Mouse (Mus musculus) urinary bladder, postnatal 25 days (tissue): ENCODE measurements around the gene Ccsap.

Experiments
- DNase-seq: peaks from one replicate; pipeline ENCODE4 v3.0.0; 2022; ENCODE audit warnings: low spot score

Gene Ccsap

GRCm38 (mm10) chr8:123859648-123860259 is at the start of gene Ccsap:
Gene Ccsap, minus strand, starts transcription at chr8:123860209.
- DNase-seq: peak; percentile 37

GRCm38 (mm10) chr8:123907604-123908003 is 47.6 kb upstream of the Ccsap start:
- DNase-seq: no peak

- no peak for DNase-seq
Measured at GRCm38 (mm10) chr8:123902653-123903052, 42.6 kb upstream of the Ccsap start.

GRCm38 (mm10) chr8:123899366-123899765 is 39.4 kb upstream of the Ccsap start:
- DNase-seq: no peak

- DNase-seq: no peak
Measured at GRCm38 (mm10) chr8:123898576-123898975, 38.6 kb upstream of the Ccsap start.

GRCm38 (mm10) chr8:123896774-123897173 is 36.8 kb upstream of the Ccsap start:
- no peak for DNase-seq

- DNase-seq: no peak
Measured at GRCm38 (mm10) chr8:123896366-123896761, 36.4 kb upstream of the Ccsap start.

GRCm38 (mm10) chr8:123895680-123896365 is 35.8 kb upstream of the Ccsap start:
- DNase-seq: no peak

GRCm38 (mm10) chr8:123895230-123895629 is 35.2 kb upstream of the Ccsap start:
- DNase-seq: no peak

- DNase-seq: no peak
Measured at GRCm38 (mm10) chr8:123894502-123895097, 34.6 kb upstream of the Ccsap start, which contains the start of gene Acta1. Gene Acta1, minus strand, starts transcription at chr8:123894751.

GRCm38 (mm10) chr8:123893413-123893812 is 33.4 kb upstream of the Ccsap start:
- DNase-seq: no peak

- no peak for DNase-seq
Measured at GRCm38 (mm10) chr8:123892586-123893155, 32.7 kb upstream of the Ccsap start.

GRCm38 (mm10) chr8:123891883-123892585 is 32.0 kb upstream of the Ccsap start:
- no peak for DNase-seq

GRCm38 (mm10) chr8:123891271-123891670 is 31.3 kb upstream of the Ccsap start:
- DNase-seq: peak; percentile 23

- no peak for DNase-seq
Measured at GRCm38 (mm10) chr8:123889797-123890196, 29.8 kb upstream of the Ccsap start.

- no peak for DNase-seq
Measured at GRCm38 (mm10) chr8:123887956-123888355, 27.9 kb upstream of the Ccsap start.

GRCm38 (mm10) chr8:123887163-123887562 is 27.2 kb upstream of the Ccsap start:
- no peak for DNase-seq

GRCm38 (mm10) chr8:123884721-123885565 is 24.9 kb upstream of the Ccsap start:
- no peak for DNase-seq

GRCm38 (mm10) chr8:123883094-123883493 is 23.1 kb upstream of the Ccsap start:
- no peak for DNase-seq

- no peak for DNase-seq
Measured at GRCm38 (mm10) chr8:123882412-123882811, 22.4 kb upstream of the Ccsap start.

- DNase-seq: no peak
Measured at GRCm38 (mm10) chr8:123880821-123881350, 20.9 kb upstream of the Ccsap start.
